Mouse (Mus musculus) common myeloid progenitor, adult 5-6 weeks (primary cell): ENCODE measurements around the gene Cdh4. TPM values are rescaled to one million over a fixed set of nuclear protein-coding genes. Genes with fewer than 3 reads are reported as not detected.

ENCODE experiments used
- ATAC-seq: replicated peaks from 2 replicates; pipeline ENCODE4 v1.8.0; 2016; ENCODE audit warnings: low read depth, mild to moderate bottlenecking, moderate TSS enrichment, inconsistent platforms; ENCODE audit not compliant: poor library complexity, severe bottlenecking
- total RNA-seq: library from RNA; stranded (forward); fragments of 200-1000, 187-1606 nt; gene quantifications from 2 replicates; pipeline ENCODE4 v1.2.3, GENCODE M21; 2017

Gene Cdh4
- total RNA-seq, 1 experiment from 2014 or later = not detected

GRCm38 (mm10) chr2:179877551-179878215, 435.5 kb downstream of the Cdh4 start:
- peak; percentile 45 for ATAC-seq

GRCm38 (mm10) chr2:179884561-179884960, 442.3 kb downstream of the Cdh4 start:
- no peak for ATAC-seq

GRCm38 (mm10) chr2:179891048-179891447, 448.8 kb downstream of the Cdh4 start:
- no peak for ATAC-seq

- no peak for ATAC-seq
These were observed 454.7 kb downstream of the Cdh4 start for GRCm38 (mm10) chr2:179896949-179897348.

- no peak for ATAC-seq
These were observed 470.7 kb downstream of the Cdh4 start for GRCm38 (mm10) chr2:179912911-179913310.

- ATAC-seq = no peak
These were observed 471.1 kb downstream of the Cdh4 start for GRCm38 (mm10) chr2:179913349-179913748.

GRCm38 (mm10) chr2:179914246-179914645, 472.0 kb downstream of the Cdh4 start:
- ATAC-seq = no peak

- ATAC-seq = peak; percentile 90
These were observed 474.8 kb downstream of the Cdh4 start for GRCm38 (mm10) chr2:179916877-179917673.

GRCm38 (mm10) chr2:179920042-179920441, 477.8 kb downstream of the Cdh4 start:
- ATAC-seq = no peak

GRCm38 (mm10) chr2:179921021-179921653, 478.9 kb downstream of the Cdh4 start:
- ATAC-seq = no peak

GRCm38 (mm10) chr2:179924038-179924437, 481.8 kb downstream of the Cdh4 start:
- no peak for ATAC-seq

- ATAC-seq = no peak
These were observed 486.9 kb downstream of the Cdh4 start for GRCm38 (mm10) chr2:179929166-179929565.

- ATAC-seq = no peak
These were observed 489.5 kb downstream of the Cdh4 start for GRCm38 (mm10) chr2:179931741-179932140.

- peak; percentile 10; the same call in 1 of the 2 replicates for ATAC-seq
These were observed 491.9 kb downstream of the Cdh4 start for GRCm38 (mm10) chr2:179934165-179934564.

- ATAC-seq = peak; percentile 79
These were observed 494.9 kb downstream of the Cdh4 start for GRCm38 (mm10) chr2:179937091-179937490.

GRCm38 (mm10) chr2:179941696-179942095, 499.5 kb downstream of the Cdh4 start:
- no peak for ATAC-seq

- ATAC-seq = no peak
These were observed 502.8 kb downstream of the Cdh4 start for GRCm38 (mm10) chr2:179945051-179945450.

GRCm38 (mm10) chr2:179946496-179946895, 504.3 kb downstream of the Cdh4 start:
- ATAC-seq = no peak

GRCm38 (mm10) chr2:179947607-179948006, 505.4 kb downstream of the Cdh4 start:
- ATAC-seq = no peak

- peak; percentile 52 for ATAC-seq
These were observed 506.6 kb downstream of the Cdh4 start for GRCm38 (mm10) chr2:179948820-179949219.
